Mouse (Mus musculus) kidney, embryonic 16.5 days (tissue): ENCODE results near the gene Itga9. TPM values are rescaled to one million over a fixed set of nuclear protein-coding genes. Genes with fewer than 3 reads are reported as not detected.

ENCODE experiments used
- ATAC-seq: fragments of 200-750 bp; cut with Nextera tagmentation; 2 replicates; pipeline ENCODE4 v1.8.0; 2017; ENCODE audit warnings: moderate TSS enrichment; ENCODE audit not compliant: low FRiP score, low TSS enrichment
- H3K27ac ChIP-seq: fragments of 300-500 bp; sonication (generic); 2 replicates; pipeline ENCODE4 v1.5.1; 2014; ENCODE audit warnings: low read length
- H3K27me3 ChIP-seq: fragments of 300-500 bp; sonication (generic); 2 replicates; pipeline ENCODE4 v1.6.1; 2014; ENCODE audit warnings: low read length, control low read depth, mixed read lengths; ENCODE audit not compliant: insufficient read depth
- H3K36me3 ChIP-seq: fragments of 300-500 bp; sonication (generic); 2 replicates; pipeline ENCODE4 v1.6.1; 2014; ENCODE audit warnings: low read length, control low read depth, mixed read lengths; ENCODE audit not compliant: insufficient read depth
- H3K4me1 ChIP-seq: fragments of 300-500 bp; sonication (generic); 2 replicates; pipeline ENCODE4 v1.6.1; 2014; ENCODE audit warnings: low read length, control low read depth, mixed read lengths; ENCODE audit not compliant: insufficient read depth
- H3K4me2 ChIP-seq: fragments of 300-500 bp; sonication (generic); replicated peaks from 2 replicates; pipeline ENCODE4 v1.6.1; 2014; ENCODE audit warnings: low read depth, low read length
- H3K4me3 ChIP-seq: fragments of 300-500 bp; sonication (generic); 2 replicates; pipeline ENCODE4 v1.5.1; 2014; ENCODE audit warnings: mild to moderate bottlenecking, low read length
- H3K9ac ChIP-seq: fragments of 300-500 bp; sonication (generic); replicated peaks from 2 replicates; pipeline ENCODE4 v1.6.1; 2014; ENCODE audit warnings: low read length
- H3K9me3 ChIP-seq: fragments of 300-500 bp; sonication (generic); 2 replicates; pipeline ENCODE4 v1.6.1; 2016; ENCODE audit warnings: low read length, control low read depth
- WGBS: fragments of 180-500 bp; shearing (Covaris S2); extraction: QIAGEN DNeasy Blood & Tissue Kit; methylation state at CpG from one replicate; pipeline ENCODE4 v1.1.7; 2014; 5-methylcytosine and 5-hydroxymethylcytosine counted together
- polyA plus RNA-seq: library from polyadenylated mRNA; unstranded; fragments of >200 nt; fragmentation: Nextera tagmentation; extraction: Ambion mirVana; gene quantifications from 2 replicates; pipeline ENCODE4 v1.2.1, GENCODE M21; 2015

Itga9 gene
- polyA plus RNA-seq, 1 experiment from 2014 or later: 10.8 TPM

DNA sequence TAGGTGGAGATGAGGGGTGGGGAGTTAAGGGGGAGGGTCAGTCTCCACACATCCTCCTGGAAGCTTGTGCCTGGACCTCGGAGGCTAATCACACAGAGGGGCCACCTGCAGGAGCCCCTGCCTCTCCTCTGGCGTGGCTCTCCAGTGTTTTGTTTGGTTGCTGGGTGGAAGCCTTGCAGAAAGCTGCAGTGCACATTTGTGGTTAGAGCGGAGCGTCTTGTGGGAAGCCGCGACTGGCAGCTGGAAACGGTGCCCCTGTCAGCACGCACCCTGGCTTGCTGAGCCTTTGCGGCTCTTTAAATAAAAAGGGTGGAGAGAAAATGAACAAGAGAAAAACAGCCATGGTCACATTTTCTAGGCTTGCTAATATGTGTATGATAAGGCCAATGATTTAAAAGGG, 70.9 kb downstream of the Itga9 start:
- no peak for ATAC-seq
- 50% methylated on average over 9 of the region's 9 CpGs for WGBS

DNA sequence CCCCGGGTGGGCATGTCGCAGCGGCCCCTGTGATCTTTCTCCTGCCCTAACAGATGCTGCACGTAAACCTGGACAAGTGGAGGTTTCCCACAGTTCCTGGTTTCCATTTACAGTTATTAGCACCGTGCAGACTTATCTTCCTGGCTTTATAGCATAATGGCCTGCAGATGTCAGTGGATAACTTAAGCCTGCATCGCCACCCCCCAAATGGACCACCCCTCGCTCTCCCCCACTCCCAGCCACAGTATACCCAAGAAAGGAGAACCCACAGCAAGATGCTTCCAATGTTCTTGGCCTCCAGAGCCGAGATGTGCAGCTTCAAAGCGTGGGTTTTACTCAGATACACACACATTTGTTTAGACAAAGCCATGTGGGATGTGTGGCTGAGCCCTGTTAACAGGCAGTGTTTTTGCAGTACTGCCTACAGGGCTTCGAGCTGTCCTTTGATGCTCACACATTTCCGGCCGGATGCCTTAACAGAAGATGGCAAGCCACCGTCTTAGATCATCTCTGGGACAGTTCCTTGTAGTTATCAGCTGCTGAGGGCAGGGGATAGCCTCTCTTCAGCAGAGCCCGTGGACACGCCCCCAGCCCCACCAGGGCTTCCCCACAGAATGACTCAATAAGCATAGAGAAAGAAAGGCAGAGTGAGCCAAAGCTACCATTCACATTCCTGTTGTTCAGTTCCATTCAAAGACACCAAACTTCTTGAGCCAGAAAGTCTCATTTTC, 71.7 kb downstream of the Itga9 start:
- no peak overlapping the region for H3K9ac ChIP-seq
- H3K4me2 ChIP-seq: no peak overlapping the region
- WGBS: 63% methylated on average over 15 of the region's 15 CpGs
- ATAC-seq: peak; percentile 65
- no peaks in the 10 kb centered on the region for H3K27me3 ChIP-seq
- H3K36me3 ChIP-seq: peaks cover 9% of the 10 kb centered on the region; the same call in 1 of the 2 replicates
- peak overlapping the region; percentile 21; the same call in 1 of the 2 replicates for H3K27ac ChIP-seq
- 0 out of 2 replicates have a peak, but pooled peaks cover 4% of the 10 kb centered on the region for H3K4me1 ChIP-seq
- no peak overlapping the region for H3K4me3 ChIP-seq
- no peaks in the 10 kb centered on the region for H3K9me3 ChIP-seq

More for the DNA sequence above, 70.9 kb downstream of the Itga9 start:
- H3K9ac ChIP-seq: no peak overlapping the region
- no peak overlapping the region for H3K4me3 ChIP-seq
- 0 out of 2 replicates have a peak, but pooled peaks cover 4% of the 10 kb centered on the region for H3K4me1 ChIP-seq
- H3K27me3 ChIP-seq: no peaks in the 10 kb centered on the region
- no peaks in the 10 kb centered on the region for H3K9me3 ChIP-seq
- no peak overlapping the region for H3K27ac ChIP-seq
- H3K36me3 ChIP-seq: peaks cover 14% of the 10 kb centered on the region; the same call in 1 of the 2 replicates
- no peak overlapping the region for H3K4me2 ChIP-seq

DNA sequence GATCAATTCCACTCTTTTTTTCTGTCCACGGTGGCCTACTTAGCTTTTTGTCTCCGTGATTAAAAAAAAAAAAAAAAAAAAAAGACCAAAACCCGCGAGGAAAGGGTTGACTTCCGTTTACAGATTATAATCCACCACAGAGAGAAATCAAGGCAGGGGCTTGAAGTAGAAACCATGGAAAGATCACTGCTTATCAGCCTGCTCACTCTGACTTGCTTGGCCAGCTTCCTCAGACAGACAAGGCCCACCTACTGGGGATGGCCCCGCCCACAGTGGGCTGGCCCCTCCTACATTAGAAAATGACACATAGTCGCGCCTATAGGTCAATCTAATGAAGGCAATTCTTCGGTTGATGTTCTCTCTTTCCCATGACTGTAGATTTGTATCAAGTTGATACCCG, 72.3 kb downstream of the Itga9 start:
- Histone ChIP-seq H3K27me3 (no peaks in the 10 kb centered on the region), H3K9ac (no peak overlapping the region), H3K9me3 (no peaks in the 10 kb centered on the region), H3K27ac (no peak overlapping the region), H3K4me3 (no peak overlapping the region), H3K4me2 (no peak overlapping the region), H3K4me1 (0 out of 2 replicates have a peak, but pooled peaks cover 4% of the 10 kb centered on the region), H3K36me3 (peaks cover 7% of the 10 kb centered on the region; the same call in 1 of the 2 replicates)
- 86% methylated on average over 10 of the region's 10 CpGs for WGBS
- ATAC-seq: no peak

DNA sequence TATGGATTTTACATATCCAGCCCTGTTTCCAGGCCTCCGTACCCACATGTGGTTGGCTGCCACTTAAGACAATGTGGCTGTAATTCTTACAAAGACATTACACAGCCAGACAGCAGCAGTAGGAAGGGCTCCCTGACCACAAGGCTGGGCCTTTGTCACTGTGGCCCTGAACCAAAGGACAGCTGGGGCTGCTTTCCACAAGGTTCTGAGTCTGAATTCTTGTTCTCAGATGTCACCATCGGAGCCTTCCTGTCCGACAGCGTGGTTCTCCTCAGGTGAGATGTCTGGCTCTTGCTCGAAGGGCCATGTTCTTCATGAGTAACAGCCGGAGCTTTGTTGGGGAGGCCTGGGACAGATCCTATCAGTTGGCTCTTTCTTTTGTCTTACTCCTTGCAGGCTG, 75.0 kb downstream of the Itga9 start:
- Histone ChIP-seq H3K27ac (peak overlapping the region; percentile 31), H3K4me1 (0 out of 2 replicates have a peak, but pooled peaks cover 4% of the 10 kb centered on the region), H3K9me3 (no peaks in the 10 kb centered on the region), H3K9ac (no peak overlapping the region), H3K4me3 (no peak overlapping the region), H3K27me3 (no peaks in the 10 kb centered on the region), H3K4me2 (no peak overlapping the region), H3K36me3 (peaks cover 4% of the 10 kb centered on the region; the same call in 1 of the 2 replicates)
- 85% methylated on average over 6 of the region's 6 CpGs for WGBS
- ATAC-seq: no peak

DNA sequence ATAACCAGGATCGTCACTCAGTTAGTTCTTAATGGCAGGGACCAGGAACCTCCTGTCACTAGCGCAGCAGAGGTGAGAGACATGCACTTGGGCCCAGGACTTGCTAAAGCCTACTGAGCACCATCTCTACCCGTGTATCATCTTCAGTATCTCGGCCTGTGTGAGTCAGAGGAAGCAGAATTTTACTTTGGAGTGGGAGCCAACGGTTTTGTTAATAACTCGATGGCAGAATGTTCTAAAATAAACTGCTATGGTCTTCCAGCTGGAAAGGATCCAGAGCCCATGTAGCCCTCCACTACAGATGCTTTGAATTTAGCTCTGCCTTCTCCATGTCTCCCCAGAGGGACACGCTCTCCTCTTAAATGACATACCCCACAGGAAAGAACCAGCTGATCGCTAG, 75.7 kb downstream of the Itga9 start:
- 0 out of 2 replicates have a peak, but pooled peaks cover 4% of the 10 kb centered on the region for H3K4me1 ChIP-seq
- H3K27ac ChIP-seq: 0 out of 2 replicates have a peak overlapping the region, but pooled peaks have one; percentile 31
- H3K36me3 ChIP-seq: peaks cover 4% of the 10 kb centered on the region; the same call in 1 of the 2 replicates
- H3K27me3 ChIP-seq: no peaks in the 10 kb centered on the region
- no peak for ATAC-seq
- no peak overlapping the region for H3K4me2 ChIP-seq
- H3K9ac ChIP-seq: no peak overlapping the region
- H3K4me3 ChIP-seq: no peak overlapping the region
- no peaks in the 10 kb centered on the region for H3K9me3 ChIP-seq
- WGBS: 80% methylated on average over 8 of the region's 8 CpGs

DNA sequence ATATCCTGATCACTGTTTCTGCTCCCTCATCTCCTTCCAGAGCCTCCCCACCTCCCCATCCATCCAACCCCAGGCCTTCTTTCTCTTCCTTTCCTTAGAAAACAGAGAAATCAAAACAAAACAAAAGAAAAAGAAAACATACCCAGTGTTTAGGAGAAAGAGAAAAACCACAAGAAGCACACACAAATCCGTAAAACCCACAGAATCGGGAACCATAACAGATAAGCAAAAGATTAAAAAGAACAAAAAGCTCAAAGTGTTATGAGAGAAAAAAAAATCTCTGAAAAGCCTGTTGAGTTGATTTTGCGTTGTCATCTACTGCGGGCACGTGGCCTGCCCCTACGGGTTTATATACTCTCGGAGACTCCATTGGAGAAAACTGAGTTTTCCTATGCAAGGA, 77.0 kb downstream of the Itga9 start:
- 88% methylated on average over 7 of the region's 7 CpGs for WGBS
- H3K4me2 ChIP-seq: no peak overlapping the region
- no peaks in the 10 kb centered on the region for H3K27me3 ChIP-seq
- H3K36me3 ChIP-seq: peaks cover 4% of the 10 kb centered on the region; the same call in 1 of the 2 replicates
- ATAC-seq: no peak
- H3K9me3 ChIP-seq: no peaks in the 10 kb centered on the region
- H3K4me3 ChIP-seq: no peak overlapping the region
- H3K9ac ChIP-seq: no peak overlapping the region
- H3K4me1 ChIP-seq: peaks cover 9% of the 10 kb centered on the region
- H3K27ac ChIP-seq: no peak overlapping the region

DNA sequence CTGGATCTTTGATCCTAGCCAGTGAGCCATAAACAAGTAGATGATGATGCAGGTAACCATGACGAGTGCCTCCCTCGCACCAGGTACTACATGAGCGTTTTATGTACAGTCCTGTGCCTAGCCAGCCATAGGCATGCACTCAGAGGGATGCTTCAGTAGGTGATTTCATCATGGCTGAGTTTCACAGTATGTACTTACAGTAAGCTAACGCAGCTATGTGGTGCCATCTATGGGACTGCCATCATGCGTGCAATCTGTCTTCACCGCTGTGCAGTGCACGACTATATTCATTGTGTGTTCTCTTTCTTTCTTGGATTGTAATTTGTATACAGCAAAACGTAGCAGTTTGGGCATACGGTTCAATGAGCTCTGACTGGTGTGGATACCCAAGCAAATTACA, 77.9 kb downstream of the Itga9 start:
- H3K4me1 ChIP-seq: peaks cover 17% of the 10 kb centered on the region

DNA sequence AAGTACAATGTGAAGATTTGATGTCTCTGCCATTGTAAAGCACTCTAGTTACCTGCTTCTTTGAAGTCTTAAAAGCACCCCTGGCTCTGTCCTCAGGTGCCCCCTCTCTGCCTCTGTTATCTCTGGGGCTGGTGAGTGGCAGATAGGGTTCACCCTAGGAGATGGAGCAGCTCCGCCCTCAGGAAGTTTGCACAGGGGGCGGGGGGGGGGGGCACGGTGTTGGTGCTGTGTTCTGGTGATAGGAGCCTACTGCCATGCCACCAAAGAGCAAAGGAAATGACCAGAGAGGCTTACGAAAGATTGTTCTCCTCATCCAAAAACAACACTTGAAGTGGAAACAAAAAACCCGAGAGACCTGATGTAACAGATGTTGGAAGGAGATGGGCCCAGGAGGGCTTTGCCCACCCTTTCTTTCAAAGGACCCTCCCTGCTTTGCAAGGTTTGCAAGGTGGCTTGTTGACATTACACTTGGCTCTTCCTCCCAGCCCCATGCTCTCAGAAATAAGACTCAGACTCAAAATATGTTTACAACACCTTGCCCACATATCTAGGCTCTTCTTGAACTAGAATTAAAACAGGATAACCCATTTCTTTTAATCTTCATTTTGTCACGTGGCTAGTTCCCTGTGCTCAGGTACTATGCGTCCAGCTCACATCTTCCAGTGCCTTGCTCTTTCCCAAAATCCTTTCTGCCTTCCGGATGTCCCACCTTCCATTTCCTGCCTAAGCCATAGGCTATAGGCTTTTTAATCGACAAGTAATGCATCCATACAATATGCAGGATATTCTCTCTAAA, 79.9 kb downstream of the Itga9 start:
- 70% methylated on average over 9 of the region's 9 CpGs for WGBS
- no peak overlapping the region for H3K9ac ChIP-seq
- H3K27me3 ChIP-seq: no peaks in the 10 kb centered on the region
- H3K9me3 ChIP-seq: no peaks in the 10 kb centered on the region
- no peak overlapping the region for H3K4me2 ChIP-seq
- no peak overlapping the region for H3K4me3 ChIP-seq
- H3K27ac ChIP-seq: no peak overlapping the region
- peaks cover 11% of the 10 kb centered on the region for H3K36me3 ChIP-seq
- peaks cover 18% of the 10 kb centered on the region for H3K4me1 ChIP-seq
- ATAC-seq: no peak

More for the DNA sequence above, 77.9 kb downstream of the Itga9 start:
- H3K27ac ChIP-seq: no peak overlapping the region
- no peak overlapping the region for H3K4me3 ChIP-seq
- no peak overlapping the region for H3K4me2 ChIP-seq
- no peak overlapping the region for H3K9ac ChIP-seq
- peaks cover 4% of the 10 kb centered on the region; the same call in 1 of the 2 replicates for H3K36me3 ChIP-seq
- no peaks in the 10 kb centered on the region for H3K27me3 ChIP-seq
- 77% methylated on average over 9 of the region's 9 CpGs for WGBS
- no peaks in the 10 kb centered on the region for H3K9me3 ChIP-seq
- ATAC-seq: 0 out of 2 replicates have a peak, but pooled peaks have one; percentile 36

DNA sequence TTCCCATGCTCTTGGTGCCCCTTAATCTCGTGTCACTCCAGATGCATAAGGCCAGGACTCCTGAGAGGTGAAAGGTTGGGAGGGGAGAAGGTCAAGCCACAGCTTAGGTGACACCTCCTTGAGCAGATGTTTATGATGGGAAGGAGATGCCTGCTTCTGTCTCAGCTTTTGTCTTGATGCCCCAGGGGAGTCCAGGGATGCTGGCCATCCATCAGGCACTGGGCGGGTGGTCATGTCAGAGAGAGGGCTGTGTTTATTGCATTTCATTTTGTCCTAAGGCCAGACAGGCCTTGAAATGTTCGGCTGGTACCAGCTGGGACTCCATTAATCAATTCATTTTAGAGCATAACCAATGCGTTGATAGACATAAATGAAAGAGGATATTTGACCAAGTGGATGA, 81.8 kb downstream of the Itga9 start:
- ATAC-seq: no peak
- Histone ChIP-seq H3K9me3 (no peaks in the 10 kb centered on the region), H3K4me1 (peaks cover 23% of the 10 kb centered on the region), H3K27ac (peak overlapping the region; percentile 67), H3K4me3 (no peak overlapping the region), H3K36me3 (peaks cover 12% of the 10 kb centered on the region), H3K9ac (no peak overlapping the region), H3K4me2 (no peak overlapping the region), H3K27me3 (no peaks in the 10 kb centered on the region)
- 50% methylated on average over 4 of the region's 4 CpGs for WGBS
